Comparison of ENCODE assay signal across 22 mouse cellular contexts in the genomic region with DNA sequence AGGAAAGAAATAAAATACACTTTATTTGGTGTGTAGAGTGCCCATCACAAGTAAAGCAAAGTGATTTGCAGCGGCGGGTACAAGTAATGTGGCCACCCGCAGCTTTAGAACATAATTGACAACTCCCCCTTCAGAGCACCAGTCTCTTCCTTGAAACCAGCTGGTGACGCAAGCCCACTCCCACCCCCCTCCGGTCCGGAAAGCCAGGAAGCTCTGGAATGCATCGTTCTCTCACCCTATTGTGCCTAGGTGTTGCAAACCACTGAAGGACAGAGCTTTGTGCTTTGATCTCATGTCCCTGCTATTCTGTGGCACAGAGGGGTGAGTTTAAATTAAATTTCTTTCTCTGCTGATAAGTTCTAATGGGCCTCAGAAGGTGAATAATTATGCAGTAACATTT. TPM values are rescaled to one million over a fixed set of nuclear protein-coding genes. Genes with fewer than 3 reads are reported as not detected.
DNase-seq lines count a peak whose midpoint lies in the region; ATAC-seq and TF ChIP-seq lines count a peak whose summit lies in the region.
"Had no signal": no experiment of that assay in that cellular context is flagged by ENCODE, and none has a peak within 500 bp of the region (broad histone marks: within the 10 kb centered on the region; RNA-seq: fewer than 3 reads in every experiment).

No protein-coding gene starts in this region.

- peaks cover 6% of the 10 kb centered on the region for H3K4me1 ChIP-seq in hindbrain, embryonic 12.5 days
- no peaks in the 10 kb centered on the region for H3K4me1 ChIP-seq in hindbrain, postnatal 0 days (ENCODE audit: insufficient read depth, low read length)
- peaks cover 5% of the 10 kb centered on the region; the same call in 1 of the 2 replicates for H3K4me1 ChIP-seq in forebrain, postnatal 0 days (ENCODE audit: insufficient read depth)

- H3K4me2 ChIP-seq in hindbrain, embryonic 12.5 days (replicated peaks): 0 out of 2 replicates have a peak overlapping the region, but pooled peaks have one; percentile 11
- no peak overlapping the region for H3K4me2 ChIP-seq in hindbrain, postnatal 0 days (ENCODE audit: low read depth, low read length)
- H3K4me2 ChIP-seq in forebrain, postnatal 0 days (ENCODE audit: low read depth): no peak overlapping the region
- H3K4me2 ChIP-seq: embryonic facial prominence, embryonic 12.5 days had no signal

- peaks cover 49% of the 10 kb centered on the region for H3K27me3 ChIP-seq in hindbrain, embryonic 12.5 days
- peaks cover 59% of the 10 kb centered on the region for H3K27me3 ChIP-seq in hindbrain, postnatal 0 days (ENCODE audit: insufficient read depth, low read length)
- H3K27me3 ChIP-seq in forebrain, postnatal 0 days (ENCODE audit: insufficient read depth, low read length): peaks cover 29% of the 10 kb centered on the region

- intact Hi-C loops in gastrocnemius, postnatal 36 days (cut with DNase I): loop anchor here (10.0 kb wide), 1 partner anchor 1041 kb away; no protein-coding TSS in a partner anchor

- no peak overlapping the region for H3K4me3 ChIP-seq in hindbrain, embryonic 12.5 days
- H3K4me3 ChIP-seq in hindbrain, postnatal 0 days (ENCODE audit: low read length): no peak overlapping the region
- no peak overlapping the region for H3K4me3 ChIP-seq in forebrain, postnatal 0 days (ENCODE audit: low read depth, low read length)
- H3K4me3 ChIP-seq: embryonic facial prominence, embryonic 12.5 days; layer of hippocampus, adult 2 months had no signal

- H3K27ac ChIP-seq in hindbrain, embryonic 12.5 days: no peak overlapping the region
- H3K27ac ChIP-seq in hindbrain, postnatal 0 days: no peak overlapping the region
- H3K27ac ChIP-seq in forebrain, postnatal 0 days (ENCODE audit: low read depth, low read length): no peak overlapping the region
- H3K27ac ChIP-seq: embryonic facial prominence, embryonic 12.5 days; layer of hippocampus, adult 2 months; stomach, postnatal 0 days had no signal

- no peak overlapping the region for H3K9ac ChIP-seq in hindbrain, embryonic 12.5 days
- no peak overlapping the region for H3K9ac ChIP-seq in hindbrain, postnatal 0 days (replicated peaks; ENCODE audit: low read length)
- H3K9ac ChIP-seq in forebrain, postnatal 0 days: no peak overlapping the region
- H3K9ac ChIP-seq: embryonic facial prominence, embryonic 12.5 days had no signal

- WGBS in hindbrain, embryonic 12.5 days: 3% methylated on average over 7 of the region's 7 CpGs
- 3% methylated on average over 7 of the region's 7 CpGs for WGBS in hindbrain, postnatal 0 days
- 2% methylated on average over 7 of the region's 7 CpGs for WGBS in forebrain, postnatal 0 days

- no peaks in the 10 kb centered on the region for H3K9me3 ChIP-seq in hindbrain, embryonic 12.5 days (replicated peaks)
- H3K9me3 ChIP-seq in hindbrain, postnatal 0 days (ENCODE audit: low read length): no peaks in the 10 kb centered on the region
- H3K9me3 ChIP-seq in forebrain, postnatal 0 days (ENCODE audit: low read length): no peaks in the 10 kb centered on the region
- H3K9me3 ChIP-seq: embryonic facial prominence, embryonic 12.5 days had no signal

- no peaks in the 10 kb centered on the region for H3K36me3 ChIP-seq in hindbrain, embryonic 12.5 days
- no peaks in the 10 kb centered on the region for H3K36me3 ChIP-seq in hindbrain, postnatal 0 days (ENCODE audit: insufficient read depth, low read length)
- H3K36me3 ChIP-seq in forebrain, postnatal 0 days (ENCODE audit: insufficient read depth): no peaks in the 10 kb centered on the region
- H3K36me3 ChIP-seq: embryonic facial prominence, embryonic 12.5 days had no signal

- DNase-seq in hindbrain, postnatal 0 days (ENCODE audit: low spot score): no peak
- peak; percentile 83 for DNase-seq in ZHBTc4 (ENCODE audit: low read depth, low spot score)
- DNase-seq in embryo, embryonic 11 days: peak; percentile 42
- peak; percentile 10 for DNase-seq in forebrain, postnatal 0 days
- no peak for DNase-seq in right cerebral cortex, adult 18-20 months
- DNase-seq in gastrocnemius, postnatal 36 days: no peak
- DNase-seq: adrenal gland, postnatal 10 days; cerebellum, adult 11 months; kidney, adult 8-10 months; kidney, postnatal 14 days; liver; lung, postnatal 10 days had no signal

- no peak for ATAC-seq in hindbrain, embryonic 12.5 days (ENCODE audit: low FRiP score)
- ATAC-seq in hindbrain, postnatal 0 days: no peak
- ATAC-seq in forebrain, postnatal 0 days: no peak
- ATAC-seq: activated CD4-positive, CD25-positive, alpha-beta regulatory T cell, adult 4 months; midbrain, embryonic 16.5 days had no signal

- no peak for TF ChIP-seq CTCF in hindbrain, postnatal 0 days (IDR thresholded peaks at IDR 0.05; ENCODE audit: low read depth)
- TF ChIP-seq CTCF in forebrain, postnatal 0 days (IDR thresholded peaks at IDR 0.05; ENCODE audit: low read depth): no peak

RNA-seq across cellular contexts. Expression of gene Sp8, which starts 10.0 kb away (rescaled TPM):
- 7.1 and 8.8 TPM in 2 replicates for polyA plus RNA-seq in hindbrain, embryonic 12.5 days (2016; fragmentation: Nextera tagmentation; extraction: Ambion mirVana)
- 3.9 and 4.4 TPM in 2 replicates for total RNA-seq in hindbrain, postnatal 0 days (2014; rRNA removed)
- 1.8 and 2.0 TPM in 2 replicates for polyA plus RNA-seq in hindbrain, postnatal 0 days (2015; fragmentation: Nextera tagmentation; extraction: Ambion mirVana)
- 14.4 and 21.1 TPM in 2 replicates for total RNA-seq in forebrain, postnatal 0 days (2014; rRNA removed)
- 8.1 and 9.2 TPM in 2 replicates for polyA plus RNA-seq in forebrain, postnatal 0 days (2015; fragmentation: Nextera tagmentation; extraction: Ambion mirVana)
- total RNA-seq in gastrocnemius, postnatal 36 days (2021): not detected
- total RNA-seq: adrenal gland, postnatal 10 days; gastrocnemius, postnatal 4 days; megakaryocyte progenitor cell, adult 5-6 weeks had no signal
- polyA plus RNA-seq: activated CD4-positive, CD25-positive, alpha-beta regulatory T cell, adult 4 months; heart, postnatal 0 days; liver, embryonic 16.5 days; stomach, postnatal 0 days had no signal

Comparison
In these comparisons a context has a peak if more than half of its experiments do, and no peak if none do; other contexts are left out.
1. DNase-seq: peak in ZHBTc4 (single experiment), embryo, embryonic 11 days (single experiment) and forebrain, postnatal 0 days (single experiment); none in hindbrain, postnatal 0 days (single experiment), right cerebral cortex, adult 18-20 months (single experiment) and gastrocnemius, postnatal 36 days (0 of 2).